Mouse (Mus musculus) ES-E14 (cell line): ENCODE measurements at regions not wholly inside any gene's neighbourhood (a gene's known extent, or its start where the extent isn't known, plus 50 kb on each side); places are given as distances from the start of the nearest gene placed in this dataset.

Source experiments
- CHD2 ChIP-seq: IDR thresholded peaks from 2 replicates; pipeline ENCODE4 v1.6.1; 2014; ENCODE audit warnings: mild to moderate bottlenecking, low read depth, low read length, inconsistent platforms
- MAFK ChIP-seq: IDR thresholded peaks from 2 replicates; pipeline ENCODE4 v1.6.1; 2014; ENCODE audit warnings: mild to moderate bottlenecking, low read depth, low read length, inconsistent platforms; ENCODE audit not compliant: insufficient read depth

GRCm38 (mm10) chr17:85902575-85902974 lies 214.5 kb upstream of the Six2 start:
- TF ChIP-seq CHD2 = no peak
- TF ChIP-seq MAFK = no peak
